Mouse (Mus musculus) cortical plate, adult 2 months (tissue): ENCODE data around the gene Brinp2.

ENCODE experiments used
- CTCF ChIP-seq: fragments of 200-500 bp; IDR thresholded peaks from 2 replicates; pipeline ENCODE4 v1.5.1; 2011; ENCODE audit warnings: mild to moderate bottlenecking, control low read depth, low read length; ENCODE audit not compliant: insufficient read depth; ENCODE audit errors: extremely low read depth
- POLR2A ChIP-seq: fragments of 200-500 bp; IDR thresholded peaks from 2 replicates; pipeline ENCODE4 v1.6.1; 2011; ENCODE audit warnings: mild to moderate bottlenecking, low read length, control low read depth; ENCODE audit not compliant: insufficient read depth; ENCODE audit errors: extremely low read depth

GRCm38 (mm10) chr1:158383210-158383609 lies 27.1 kb upstream of the Brinp2 start:
- TF ChIP-seq POLR2A (no peak), CTCF (no peak)
